Mouse (Mus musculus): Measurements from ENCODE around the gene Zfp367. TPM values are rescaled to one million over a fixed set of nuclear protein-coding genes. Genes with fewer than 3 reads are reported as not detected.
A peak's percentile ranks its signal among the peaks of the same experiment; 100 is the strongest.

Zfp367 gene
- polyA plus RNA-seq, 1 experiment from 2014 or later: 20.7 TPM

DNA sequence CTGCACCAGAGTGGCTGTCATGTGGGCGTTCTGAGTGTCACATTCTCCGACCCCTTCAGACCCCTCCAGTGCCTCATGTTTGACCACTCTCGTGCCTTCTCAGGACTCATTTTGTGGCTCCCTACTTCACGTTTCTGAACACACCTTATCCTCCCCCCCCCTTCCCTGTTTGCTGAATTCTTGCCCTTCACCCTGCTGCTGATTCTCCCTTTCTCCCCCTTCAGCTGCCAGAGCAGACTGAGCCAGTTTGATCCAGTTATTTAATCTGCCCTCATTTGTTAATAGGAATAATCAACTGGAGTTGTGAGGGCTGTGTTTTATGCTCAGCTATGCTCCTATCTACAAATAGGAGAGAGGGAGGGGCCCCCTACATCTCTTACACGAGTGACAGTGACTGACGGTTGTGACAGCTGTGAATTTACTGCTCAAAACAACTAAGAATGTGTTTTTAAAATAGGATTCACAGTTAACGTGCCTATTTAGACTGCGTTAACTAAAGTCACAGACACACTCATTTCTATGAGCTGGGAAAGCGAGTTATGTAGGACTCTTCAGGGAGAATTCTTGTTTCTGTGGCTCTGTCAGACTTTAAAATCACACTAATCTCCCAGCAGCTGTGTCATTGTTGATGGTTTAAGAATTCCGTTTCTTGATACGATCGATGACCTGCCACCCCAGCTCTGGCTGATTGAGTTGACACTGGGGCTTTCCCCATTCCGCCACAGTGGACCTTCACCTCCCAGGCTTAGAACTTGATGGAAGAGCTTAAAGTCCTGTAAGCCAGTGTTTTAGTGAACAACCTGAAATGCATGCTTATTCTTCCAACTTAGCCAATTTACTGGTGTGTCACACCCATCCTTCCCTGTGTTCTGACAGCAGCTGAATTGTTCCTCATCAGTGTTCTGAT lies 26.0 kb upstream of the Zfp367 start:
- ATAC-seq (ENCODE audit: low FRiP score, low read depth): no peak
- Histone ChIP-seq H3K4me2 (replicated peaks) (no peak overlapping the region), H3K27me3 (no peaks in the 10 kb centered on the region), H3K4me3 (no peak overlapping the region), H3K4me1 (0 out of 2 replicates have a peak, but pooled peaks cover 8% of the 10 kb centered on the region), H3K9ac (replicated peaks) (no peak overlapping the region), H3K9me3 (no peaks in the 10 kb centered on the region), H3K36me3 (peaks cover 14% of the 10 kb centered on the region), H3K27ac (replicated peaks) (no peak overlapping the region)
- 55% methylated on average over 13 of the region's 13 CpGs for WGBS

DNA sequence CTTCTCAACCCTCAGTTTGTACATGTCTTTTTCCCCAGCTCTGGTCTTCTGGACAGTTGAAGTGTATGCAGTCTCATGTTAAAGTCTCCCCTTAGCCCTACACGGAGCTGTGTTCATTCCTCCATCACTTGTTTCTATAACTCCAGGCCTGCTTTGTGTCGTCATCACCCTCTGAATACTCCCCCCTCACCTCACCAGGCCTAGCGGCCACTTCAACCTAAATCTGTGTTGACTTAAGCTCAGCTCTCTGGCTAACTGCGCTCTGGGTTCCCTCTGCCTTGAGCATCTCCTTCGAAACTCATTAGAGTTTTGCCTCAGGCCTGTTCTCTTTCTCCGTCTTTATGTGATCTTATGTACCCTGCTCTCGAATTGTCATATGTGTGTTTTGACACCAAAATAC lies 25.0 kb upstream of the Zfp367 start:
- H3K27me3 ChIP-seq: no peaks in the 10 kb centered on the region
- no peak overlapping the region for H3K4me3 ChIP-seq
- H3K4me1 ChIP-seq: 0 out of 2 replicates have a peak, but pooled peaks cover 8% of the 10 kb centered on the region
- no peak overlapping the region for H3K27ac ChIP-seq (replicated peaks)
- H3K4me2 ChIP-seq (replicated peaks): no peak overlapping the region
- H3K9me3 ChIP-seq: no peaks in the 10 kb centered on the region
- H3K36me3 ChIP-seq: peaks cover 14% of the 10 kb centered on the region
- 76% methylated on average over 7 of the region's 7 CpGs for WGBS
- no peak overlapping the region for H3K9ac ChIP-seq (replicated peaks)
- ATAC-seq (ENCODE audit: low FRiP score, low read depth): no peak

GRCm38 (mm10) chr13:64169746-64170145 lies 16.7 kb upstream of the Zfp367 start:
- no peak for ATAC-seq (ENCODE audit: low FRiP score, low read depth)
- H3K9me3 ChIP-seq: peaks cover 50% of the 10 kb centered on the region
- H3K36me3 ChIP-seq: peaks cover 47% of the 10 kb centered on the region
- H3K27me3 ChIP-seq: no peaks in the 10 kb centered on the region
- H3K27ac ChIP-seq (replicated peaks): no peak overlapping the region
- no peak overlapping the region for H3K4me2 ChIP-seq (replicated peaks)
- WGBS: 97% methylated on average over 25 of the region's 25 CpGs
- no peak overlapping the region for H3K4me3 ChIP-seq
- no peak overlapping the region for H3K9ac ChIP-seq (replicated peaks)
- no peaks in the 10 kb centered on the region for H3K4me1 ChIP-seq

DNA sequence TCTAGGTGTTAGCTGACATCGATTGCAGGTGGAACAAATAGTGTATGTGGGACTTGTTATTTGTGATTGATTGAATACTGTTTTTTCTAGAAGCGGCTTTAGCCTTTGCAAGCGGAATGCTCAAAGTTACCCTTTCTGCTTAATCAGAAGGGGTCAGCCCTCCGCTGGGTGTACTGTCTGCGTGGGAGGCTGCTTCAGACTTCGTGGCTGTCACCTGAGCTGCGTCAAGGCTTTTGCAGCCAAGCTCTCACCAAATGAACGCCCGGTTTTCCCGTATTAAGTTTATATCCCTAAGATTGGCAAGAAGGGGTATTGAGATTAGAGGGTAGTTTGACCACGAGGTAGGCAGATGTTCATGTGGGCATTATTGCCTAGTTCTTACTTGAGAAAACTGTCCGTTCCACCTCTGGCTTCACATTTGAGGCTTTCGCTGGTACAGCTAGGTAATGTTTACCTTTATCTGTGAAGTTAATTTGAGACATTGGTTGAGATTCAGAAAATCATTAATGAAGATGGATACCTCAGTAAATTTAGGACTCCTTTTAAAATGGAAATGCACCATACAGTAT lies 10.2 kb upstream of the Zfp367 start:
- Histone ChIP-seq H3K36me3 (0 out of 2 replicates have a peak, but pooled peaks cover under 1% of the 10 kb centered on the region), H3K9me3 (peaks cover 9% of the 10 kb centered on the region), H3K9ac (replicated peaks) (peak overlapping the region; percentile 89), H3K27me3 (peaks cover 17% of the 10 kb centered on the region), H3K4me3 (peak overlapping the region; percentile 75), H3K4me2 (replicated peaks) (peak overlapping the region; percentile 97), H3K27ac (replicated peaks) (no peak overlapping the region), H3K4me1 (peaks cover 13% of the 10 kb centered on the region)
- 27% methylated on average over 13 of the region's 13 CpGs for WGBS
- ATAC-seq (ENCODE audit: low FRiP score, low read depth): no peak

GRCm38 (mm10) chr13:64162626-64163025 lies 9.6 kb upstream of the Zfp367 start:
- Histone ChIP-seq H3K4me2 (replicated peaks) (peak overlapping the region; percentile 97), H3K4me3 (peak overlapping the region; percentile 75), H3K9me3 (peaks cover 5% of the 10 kb centered on the region; the same call in 1 of the 2 replicates), H3K36me3 (no peaks in the 10 kb centered on the region), H3K9ac (replicated peaks) (peak overlapping the region; percentile 89), H3K4me1 (peaks cover 13% of the 10 kb centered on the region), H3K27me3 (peaks cover 17% of the 10 kb centered on the region), H3K27ac (replicated peaks) (no peak overlapping the region)
- peak; percentile 1; the same call in 1 of the 2 replicates for ATAC-seq (ENCODE audit: low FRiP score, low read depth)
- WGBS: 0% methylated on average over 14 of the region's 14 CpGs

DNA sequence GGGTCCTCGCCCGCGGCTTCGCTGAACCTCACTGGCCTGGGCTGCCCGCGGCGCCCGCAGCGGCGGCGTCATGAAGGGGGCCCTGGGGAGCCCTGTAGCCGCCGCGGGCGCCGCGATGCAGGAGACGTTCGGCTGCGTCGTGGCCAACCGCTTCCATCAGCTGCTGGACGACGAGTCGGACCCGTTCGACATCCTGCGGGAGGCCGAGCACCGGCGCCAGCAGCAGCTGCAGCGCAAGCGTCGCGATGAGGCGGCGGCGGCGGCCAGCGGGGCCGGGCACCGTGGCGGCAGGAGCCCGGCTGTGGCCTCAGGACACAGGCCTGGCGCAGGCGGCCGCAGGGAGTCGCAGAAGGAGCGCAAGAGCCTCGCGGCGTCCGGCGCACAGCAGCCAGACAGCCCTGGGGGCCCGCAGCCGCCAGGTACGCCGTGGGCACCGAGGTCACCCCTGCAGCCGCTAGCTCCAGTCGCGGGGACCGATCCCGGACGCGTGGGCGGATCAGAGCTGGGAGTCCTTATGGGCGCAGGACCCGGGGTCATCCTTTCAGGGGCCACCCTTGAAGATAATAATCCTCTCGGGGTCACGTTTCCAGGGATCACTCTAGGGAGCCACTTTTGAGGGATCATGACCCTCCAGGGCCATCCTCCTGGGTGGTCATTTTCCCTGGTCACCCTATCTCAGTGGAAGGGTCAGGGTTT lies 9.1 kb upstream of the Zfp367 start:
- H3K4me3 ChIP-seq: peak overlapping the region; percentile 75
- peak; percentile 72; the same call in 1 of the 2 replicates for ATAC-seq (ENCODE audit: low FRiP score, low read depth)
- WGBS: 0% methylated on average over 66 of the region's 71 CpGs

GRCm38 (mm10) chr13:64161548-64161915 lies 8.5 kb upstream of the Zfp367 start, which contains the start of gene Habp4:
TSS of gene Habp4 (plus strand) at chr13:64161824.
- Histone ChIP-seq H3K27ac (replicated peaks) (peak within 1 kb of the TSS; percentile 88), H3K4me2 (replicated peaks) (peak within 1 kb of the TSS; percentile 97), H3K4me1 (peaks cover 13% of the 10 kb centered on the region), H3K36me3 (no peaks in the 10 kb centered on the region), H3K27me3 (peaks cover 17% of the 10 kb centered on the region), H3K4me3 (peak within 1 kb of the TSS; percentile 75), H3K9me3 (no peaks in the 10 kb centered on the region), H3K9ac (replicated peaks) (peak within 1 kb of the TSS; percentile 89)
- WGBS: under 1% methylated on average over 15 of the region's 31 CpGs
- peak; percentile 98 for ATAC-seq (ENCODE audit: low FRiP score, low read depth)

More for the DNA sequence above, 9.1 kb upstream of the Zfp367 start:
- Histone ChIP-seq H3K36me3 (no peaks in the 10 kb centered on the region), H3K27me3 (peaks cover 17% of the 10 kb centered on the region), H3K27ac (replicated peaks) (peak overlapping the region; percentile 88), H3K4me1 (peaks cover 13% of the 10 kb centered on the region), H3K9ac (replicated peaks) (peak overlapping the region; percentile 89), H3K4me2 (replicated peaks) (peak overlapping the region; percentile 97), H3K9me3 (no peaks in the 10 kb centered on the region)

GRCm38 (mm10) chr13:64156966-64157365 lies 4.0 kb upstream of the Zfp367 start:
- H3K4me2 ChIP-seq (replicated peaks): no peak overlapping the region
- H3K36me3 ChIP-seq: no peaks in the 10 kb centered on the region
- no peak for ATAC-seq (ENCODE audit: low FRiP score, low read depth)
- H3K9me3 ChIP-seq: no peaks in the 10 kb centered on the region
- no peak overlapping the region for H3K4me3 ChIP-seq
- peaks cover 5% of the 10 kb centered on the region; the same call in 1 of the 2 replicates for H3K4me1 ChIP-seq
- H3K9ac ChIP-seq (replicated peaks): no peak overlapping the region
- H3K27me3 ChIP-seq: peaks cover 11% of the 10 kb centered on the region
- no peak overlapping the region for H3K27ac ChIP-seq (replicated peaks)

GRCm38 (mm10) chr13:64155171-64155571 lies 2.2 kb upstream of the Zfp367 start:
- Histone ChIP-seq H3K9ac (replicated peaks) (no peak overlapping the region), H3K4me3 (no peak overlapping the region), H3K4me1 (peaks cover 18% of the 10 kb centered on the region), H3K27ac (replicated peaks) (no peak overlapping the region), H3K4me2 (replicated peaks) (no peak overlapping the region; the same call in 1 of the 2 replicates), H3K9me3 (no peaks in the 10 kb centered on the region), H3K36me3 (no peaks in the 10 kb centered on the region), H3K27me3 (peaks cover 8% of the 10 kb centered on the region)
- WGBS: 11% methylated on average over 1 of the region's 1 CpGs
- ATAC-seq (ENCODE audit: low FRiP score, low read depth): no peak

- no peak overlapping the region for H3K9ac ChIP-seq (replicated peaks)
- ATAC-seq (ENCODE audit: low FRiP score, low read depth): no peak
- H3K4me1 ChIP-seq: peaks cover 21% of the 10 kb centered on the region
- H3K27ac ChIP-seq (replicated peaks): no peak overlapping the region
- H3K4me3 ChIP-seq: no peak overlapping the region
- H3K27me3 ChIP-seq: peaks cover 6% of the 10 kb centered on the region
- no peak overlapping the region for H3K4me2 ChIP-seq (replicated peaks)
- no peaks in the 10 kb centered on the region for H3K9me3 ChIP-seq
- 63% methylated on average over 2 of the region's 2 CpGs for WGBS
- no peaks in the 10 kb centered on the region for H3K36me3 ChIP-seq
Observed at GRCm38 (mm10) chr13:64154651-64155050, 1.6 kb upstream of the Zfp367 start.

- WGBS: under 1% methylated on average over 18 of the region's 18 CpGs
- H3K9me3 ChIP-seq: no peaks in the 10 kb centered on the region
- ATAC-seq (ENCODE audit: low FRiP score, low read depth): peak; percentile 35
- peaks cover 6% of the 10 kb centered on the region for H3K27me3 ChIP-seq
- H3K4me1 ChIP-seq: peaks cover 21% of the 10 kb centered on the region
- peak overlapping the region; percentile 85 for H3K4me3 ChIP-seq
- no peaks in the 10 kb centered on the region for H3K36me3 ChIP-seq
- peak overlapping the region; percentile 92 for H3K4me2 ChIP-seq (replicated peaks)
- no peak overlapping the region; the same call in 1 of the 2 replicates for H3K9ac ChIP-seq (replicated peaks)
- 0 out of 2 replicates have a peak overlapping the region, but pooled peaks have one; percentile 10 for H3K27ac ChIP-seq (replicated peaks)
Observed at GRCm38 (mm10) chr13:64153751-64154267, 807 bp upstream of the Zfp367 start.

All from midbrain, embryonic 12.5 days (tissue).